Mouse (Mus musculus) forebrain, postnatal 0 days (tissue): ENCODE measurements around the gene Gm5127. TPM values are rescaled to one million over a fixed set of nuclear protein-coding genes. Genes with fewer than 3 reads are reported as not detected.

ENCODE experiments used
- ATAC-seq: fragments of 200-750 bp; cut with Nextera tagmentation; 2 replicates; pipeline ENCODE4 v1.8.0; 2017; ENCODE audit warnings: mild to moderate bottlenecking, moderate library complexity
- DNase-seq: peaks from one replicate; pipeline ENCODE4 v3.0.0-alpha.2; 2015
- H3K27ac ChIP-seq: fragments of 300-500 bp; sonication (generic); 2 replicates; pipeline ENCODE4 v1.5.1; 2014; ENCODE audit warnings: low read depth, mild to moderate bottlenecking, antibody characterized with exemption, low read length, moderate library complexity, mixed read lengths
- H3K27me3 ChIP-seq: fragments of 300-500 bp; sonication (generic); 2 replicates; pipeline ENCODE4 v1.6.1; 2014; ENCODE audit warnings: mild to moderate bottlenecking, low read length, mixed read lengths; ENCODE audit not compliant: insufficient read depth
- H3K36me3 ChIP-seq: fragments of 300-500 bp; sonication (generic); 2 replicates; pipeline ENCODE4 v1.6.1; 2014; ENCODE audit warnings: mild to moderate bottlenecking, moderate library complexity; ENCODE audit not compliant: insufficient read depth
- H3K4me1 ChIP-seq: fragments of 300-500 bp; sonication (generic); 2 replicates; pipeline ENCODE4 v1.6.1; 2014; ENCODE audit warnings: antibody characterized with exemption; ENCODE audit not compliant: insufficient read depth
- H3K4me2 ChIP-seq: fragments of 300-500 bp; sonication (generic); 2 replicates; pipeline ENCODE4 v1.6.1; 2014; ENCODE audit warnings: low read depth, mild to moderate bottlenecking, moderate library complexity
- H3K4me3 ChIP-seq: fragments of 300-500 bp; sonication (generic); 2 replicates; pipeline ENCODE4 v1.5.1; 2014; ENCODE audit warnings: low read depth, low read length, mixed read lengths
- H3K9ac ChIP-seq: fragments of 300-500 bp; sonication (generic); 2 replicates; pipeline ENCODE4 v1.6.1; 2014; ENCODE audit warnings: mild to moderate bottlenecking
- H3K9me3 ChIP-seq: fragments of 300-500 bp; sonication (generic); 2 replicates; pipeline ENCODE4 v1.6.1; 2016; ENCODE audit warnings: low read length
- CTCF ChIP-seq: sonication (generic); IDR thresholded peaks from 2 replicates; pipeline ENCODE4 v1.5.1; 2016; ENCODE audit warnings: antibody characterized with exemption, control low read depth, low read depth
- WGBS: fragments of 180-500 bp; shearing (Covaris S2); extraction: QIAGEN DNeasy Blood & Tissue Kit; methylation state at CpG from one replicate; pipeline ENCODE4 v1.1.7; 2014; 5-methylcytosine and 5-hydroxymethylcytosine counted together
- polyA plus RNA-seq: library from polyadenylated mRNA; unstranded; fragments of >200 nt; fragmentation: Nextera tagmentation; extraction: Ambion mirVana; gene quantifications from 2 replicates; pipeline ENCODE4 v1.2.1, GENCODE M21; 2015
- total RNA-seq: library from RNA; depleted of rRNA; stranded (reverse); fragments of >200 nt; gene quantifications from 2 replicates; pipeline ENCODE4 v1.2.3, GENCODE M21; 2014

Gm5127 gene
- total and polyA plus RNA-seq, 2 experiments from 2014 or later, result 0.29 TPM; not detected in 1

GRCm38 (mm10) chrX:106602574-106603258, 19.7 kb downstream of the Gm5127 start:
- H3K4me1 ChIP-seq, result no peaks in the 10 kb centered on the region
- no peak overlapping the region for H3K9ac ChIP-seq
- ATAC-seq, result no peak
- no peak overlapping the region for H3K4me3 ChIP-seq
- TF ChIP-seq CTCF, result no peak
- DNase-seq, result no peak
- H3K4me2 ChIP-seq, result no peak overlapping the region
- no peaks in the 10 kb centered on the region for H3K9me3 ChIP-seq
- no peak overlapping the region for H3K27ac ChIP-seq
- WGBS, result 22% methylated on average over 9 of the region's 9 CpGs
- no peaks in the 10 kb centered on the region for H3K36me3 ChIP-seq
- H3K27me3 ChIP-seq, result no peaks in the 10 kb centered on the region

GRCm38 (mm10) chrX:106603386-106603785, 20.4 kb downstream of the Gm5127 start, which contains the start of gene Cysltr1:
TSS of gene Cysltr1 (minus strand) at chrX:106603679.
- H3K4me3 ChIP-seq, result no peak within 1 kb of the TSS
- ATAC-seq (no peak), DNase-seq (no peak)
- H3K9me3 ChIP-seq, result no peaks in the 10 kb centered on the region
- H3K27ac ChIP-seq, result no peak within 1 kb of the TSS
- H3K4me1 ChIP-seq, result no peaks in the 10 kb centered on the region
- H3K9ac ChIP-seq, result no peak within 1 kb of the TSS
- 41% methylated on average over 6 of the region's 6 CpGs for WGBS
- no peak for TF ChIP-seq CTCF
- no peak within 1 kb of the TSS for H3K4me2 ChIP-seq
- no peaks in the 10 kb centered on the region for H3K27me3 ChIP-seq
- H3K36me3 ChIP-seq, result no peaks in the 10 kb centered on the region

GRCm38 (mm10) chrX:106622512-106622911, 39.5 kb downstream of the Gm5127 start:
- ATAC-seq (no peak), DNase-seq (no peak)
- no peak overlapping the region for H3K9ac ChIP-seq
- no peak overlapping the region for H3K4me2 ChIP-seq
- no peak for TF ChIP-seq CTCF
- no peaks in the 10 kb centered on the region for H3K9me3 ChIP-seq
- H3K27me3 ChIP-seq, result no peaks in the 10 kb centered on the region
- no peak overlapping the region for H3K27ac ChIP-seq
- H3K4me3 ChIP-seq, result no peak overlapping the region
- 66% methylated on average over 1 of the region's 1 CpGs for WGBS
- H3K4me1 ChIP-seq, result no peaks in the 10 kb centered on the region
- no peaks in the 10 kb centered on the region for H3K36me3 ChIP-seq

GRCm38 (mm10) chrX:106623667-106624066, 40.7 kb downstream of the Gm5127 start:
- no peak for ATAC-seq

GRCm38 (mm10) chrX:106628514-106628913, 45.5 kb downstream of the Gm5127 start:
- DNase-seq, result no peak
- Histone ChIP-seq H3K4me2 (no peak overlapping the region), H3K4me3 (no peak overlapping the region), H3K27ac (no peak overlapping the region), H3K36me3 (no peaks in the 10 kb centered on the region), H3K9ac (no peak overlapping the region), H3K9me3 (no peaks in the 10 kb centered on the region), H3K27me3 (no peaks in the 10 kb centered on the region), H3K4me1 (no peaks in the 10 kb centered on the region)
- TF ChIP-seq CTCF, result no peak
- ATAC-seq, result no peak
- WGBS, result 78% methylated on average over 1 of the region's 1 CpGs

More at GRCm38 (mm10) chrX:106623667-106624066, 40.7 kb downstream of the Gm5127 start:
- WGBS, result 54% methylated on average over 3 of the region's 3 CpGs
- TF ChIP-seq CTCF, result no peak
- Histone ChIP-seq H3K9ac (no peak overlapping the region), H3K27ac (no peak overlapping the region), H3K4me2 (no peak overlapping the region), H3K4me3 (no peak overlapping the region), H3K36me3 (no peaks in the 10 kb centered on the region), H3K9me3 (no peaks in the 10 kb centered on the region), H3K4me1 (no peaks in the 10 kb centered on the region), H3K27me3 (no peaks in the 10 kb centered on the region)
- no peak for DNase-seq

- no peak overlapping the region for H3K27ac ChIP-seq
- TF ChIP-seq CTCF, result no peak
- H3K9ac ChIP-seq, result no peak overlapping the region
- no peaks in the 10 kb centered on the region for H3K27me3 ChIP-seq
- H3K4me3 ChIP-seq, result no peak overlapping the region
- H3K9me3 ChIP-seq, result no peaks in the 10 kb centered on the region
- H3K36me3 ChIP-seq, result no peaks in the 10 kb centered on the region
- ATAC-seq (no peak), DNase-seq (no peak)
- no peaks in the 10 kb centered on the region for H3K4me1 ChIP-seq
- no peak overlapping the region for H3K4me2 ChIP-seq
Observed at GRCm38 (mm10) chrX:106633543-106633942, 50.6 kb downstream of the Gm5127 start.

GRCm38 (mm10) chrX:106634799-106635541, 52.0 kb downstream of the Gm5127 start:
- Histone ChIP-seq H3K36me3 (no peaks in the 10 kb centered on the region), H3K27me3 (no peaks in the 10 kb centered on the region), H3K9ac (no peak overlapping the region), H3K4me3 (no peak overlapping the region), H3K27ac (no peak overlapping the region), H3K9me3 (no peaks in the 10 kb centered on the region), H3K4me2 (no peak overlapping the region), H3K4me1 (no peaks in the 10 kb centered on the region)
- no peak for TF ChIP-seq CTCF
- ATAC-seq (no peak), DNase-seq (no peak)
- WGBS, result 87% methylated on average over 3 of the region's 3 CpGs
